Mouse (Mus musculus) liver, postnatal 0 days (tissue): Measurements from ENCODE around the gene Fam57a.

Source experiments
- CTCF ChIP-seq: sonication (generic); IDR thresholded peaks from 2 replicates; pipeline ENCODE4 v1.5.1; 2016; ENCODE audit warnings: antibody characterized with exemption, low read depth
- EP300 ChIP-seq: IDR thresholded peaks from 2 replicates; pipeline ENCODE4 v1.6.1; 2016; ENCODE audit warnings: antibody characterized with exemption, low read depth, mild to moderate bottlenecking

DNA sequence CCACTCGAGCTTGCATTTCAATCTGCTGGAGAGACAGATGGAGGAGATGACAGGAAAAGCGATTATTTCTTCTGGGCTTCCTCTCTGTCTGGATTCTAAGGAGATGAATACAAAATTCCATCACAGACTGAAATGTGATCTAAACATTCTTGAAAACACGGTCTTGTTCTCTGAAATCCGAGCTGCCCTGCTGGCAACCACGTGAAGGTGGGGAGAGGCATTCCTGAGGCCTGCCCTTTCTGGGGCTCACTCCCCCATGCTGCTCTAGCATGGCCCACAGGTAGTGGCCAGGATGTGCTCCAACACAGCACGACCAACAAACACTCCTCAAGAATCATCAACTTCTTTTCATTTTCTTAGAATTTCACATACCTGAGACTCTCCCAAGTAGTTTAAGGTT is 19.2 kb upstream of the Fam57a start:
- no peak for TF ChIP-seq CTCF
- no peak for TF ChIP-seq EP300
